Mouse (Mus musculus) lung, adult 2 months (tissue): ENCODE data around the gene Ccdc65.

Experiments
- CTCF ChIP-seq: fragments of 200-500 bp; IDR thresholded peaks from 2 replicates; pipeline ENCODE4 v1.5.1; 2011; ENCODE audit warnings: mild to moderate bottlenecking, low read length, control low read depth; ENCODE audit not compliant: insufficient read depth
- POLR2A ChIP-seq: fragments of 200-500 bp; IDR thresholded peaks from 2 replicates; pipeline ENCODE4 v1.6.1; 2011; ENCODE audit warnings: low read depth, mild to moderate bottlenecking, control low read depth, low read length, borderline replicate concordance; ENCODE audit errors: extremely low read depth

DNA sequence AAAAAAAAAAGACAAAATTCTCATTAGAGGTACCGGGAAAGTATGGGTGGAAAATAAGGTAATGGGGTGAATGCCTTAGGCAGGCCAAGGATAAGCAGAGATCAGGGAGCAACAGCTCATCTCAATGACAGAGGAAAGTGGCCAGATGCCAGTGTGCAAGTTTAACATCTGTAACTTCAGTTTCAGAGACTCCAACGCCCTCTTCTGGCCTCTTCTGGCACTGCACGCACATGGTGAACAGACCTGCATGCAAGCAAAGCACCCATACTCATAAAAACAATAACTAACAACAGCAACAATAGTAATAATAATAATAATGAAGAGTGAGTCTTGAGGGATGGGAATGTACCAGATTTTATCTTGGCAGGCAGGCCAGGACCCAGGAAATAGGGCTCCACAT, 22.1 kb upstream of the Ccdc65 start:
- no peak for TF ChIP-seq CTCF
- TF ChIP-seq POLR2A: no peak
